Mouse (Mus musculus): Measurements from ENCODE around the gene Vcan.

DNA sequence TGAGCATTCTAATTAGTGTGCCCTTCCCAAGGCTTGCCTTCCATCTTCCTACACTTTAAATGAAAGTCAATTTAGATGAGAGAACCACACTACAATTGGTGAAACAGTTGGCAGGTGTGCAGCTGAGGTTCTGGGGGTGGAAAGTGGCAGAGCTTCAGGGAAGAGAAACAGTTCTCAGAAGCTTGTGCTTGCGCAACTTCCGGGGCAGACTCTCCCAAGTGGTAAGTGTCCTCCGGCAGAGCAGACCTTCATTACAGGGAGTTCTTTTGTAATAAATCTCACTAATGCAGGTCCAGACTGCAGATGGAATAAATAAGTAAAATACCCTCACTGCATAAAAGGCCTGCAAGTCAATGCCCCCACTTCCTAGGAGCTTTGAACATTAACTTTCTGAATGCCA lies 23.7 kb upstream of the Vcan start:
- TF ChIP-seq MYOG (IDR thresholded peaks at IDR 0.05; ENCODE audit: control insufficient read depth, extremely low read depth, insufficient read length) (no peak), CTCF (IDR thresholded peaks at IDR 0.05; ENCODE audit: control insufficient read depth, insufficient read depth, insufficient read length) (no peak), USF1 (IDR thresholded peaks at IDR 0.05; ENCODE audit: low read depth) (no peak), MYOD1 (IDR thresholded peaks at IDR 0.05; ENCODE audit: control insufficient read depth, insufficient read length, low read depth) (no peak), CEBPB (IDR thresholded peaks at IDR 0.05; ENCODE audit: low read depth) (peak; percentile 47), FOSL1 (IDR thresholded peaks at IDR 0.05; ENCODE audit: insufficient read depth, low read length, poor library complexity, severe bottlenecking) (no peak), MAX (IDR thresholded peaks at IDR 0.05) (no peak)

All from C2C12 (cell line).